Mouse (Mus musculus): ENCODE data around the gene Olfr464.

- TF ChIP-seq CTCF (IDR thresholded peaks at IDR 0.05; ENCODE audit: insufficient read depth, low read depth, low read length) (no peak), POLR2A (IDR thresholded peaks at IDR 0.05; ENCODE audit: insufficient read depth, low read depth, low read length) (no peak)
Observed at GRCm38 (mm10) chr11:87904331-87904730, 16.4 kb downstream of the Olfr464 start.

Data from olfactory bulb, adult 2 months (tissue).